28 mouse cellular contexts compared by ENCODE assay signal in genomic region chr11:51949155-51949840, GRCm38 (mm10). TPM values are rescaled to one million over a fixed set of nuclear protein-coding genes. Genes with fewer than 3 reads are reported as not detected.
DNase-seq lines count a peak whose midpoint lies in the region; ATAC-seq and TF ChIP-seq lines count a peak whose summit lies in the region.
"Had no signal": no experiment of that assay in that cellular context is flagged by ENCODE, and none has a peak within 500 bp of the region (broad histone marks: within the 10 kb centered on the region; RNA-seq: fewer than 3 reads in every experiment).

No protein-coding gene starts in this region.

- H3K9ac ChIP-seq in lung, postnatal 0 days (replicated peaks; ENCODE audit: low read depth), result no peak overlapping the region
- H3K9ac ChIP-seq: embryonic facial prominence, embryonic 15.5 days; forebrain, embryonic 15.5 days; heart, embryonic 13.5 days; hindbrain, embryonic 15.5 days; limb, embryonic 15.5 days; liver, embryonic 14.5 days; lung, embryonic 15.5 days; neural tube, embryonic 15.5 days; stomach, embryonic 15.5 days had no signal

- no peak for TF ChIP-seq EP300 in lung, postnatal 0 days (IDR thresholded peaks at IDR 0.05)

- no peak overlapping the region for H3K4me3 ChIP-seq in lung, postnatal 0 days (ENCODE audit: low read depth, low read length)
- H3K4me3 ChIP-seq in myocyte, result no peak overlapping the region
- H3K4me3 ChIP-seq: embryonic facial prominence, embryonic 15.5 days; forebrain, embryonic 15.5 days; heart, embryonic 13.5 days; hindbrain, embryonic 15.5 days; layer of hippocampus, adult 2 months; limb, embryonic 15.5 days; lung, embryonic 15.5 days; midbrain, embryonic 10.5 days; neural tube, embryonic 15.5 days; stomach, embryonic 15.5 days had no signal

- 65% methylated on average over 9 of the region's 9 CpGs for WGBS in lung, postnatal 0 days

- no peaks in the 10 kb centered on the region for H3K4me1 ChIP-seq in lung, postnatal 0 days (ENCODE audit: insufficient read depth, low read depth, low read length)
- H3K4me1 ChIP-seq: embryonic facial prominence, embryonic 15.5 days; lung, embryonic 15.5 days; midbrain, embryonic 10.5 days had no signal

- H3K36me3 ChIP-seq in lung, postnatal 0 days (ENCODE audit: insufficient read depth, low read length), result no peaks in the 10 kb centered on the region
- H3K36me3 ChIP-seq in myocyte (ENCODE audit: control insufficient read depth, insufficient read depth), result no peaks in the 10 kb centered on the region
- H3K36me3 ChIP-seq: embryonic facial prominence, embryonic 15.5 days; forebrain, embryonic 15.5 days; G1E; heart, embryonic 13.5 days; hindbrain, embryonic 15.5 days; limb, embryonic 15.5 days; lung, embryonic 15.5 days; midbrain, embryonic 10.5 days; neural tube, embryonic 15.5 days; stomach, embryonic 15.5 days had no signal

- H3K79me2 ChIP-seq in myocyte (ENCODE audit: control insufficient read depth, insufficient read depth), result no peaks in the 10 kb centered on the region

- ATAC-seq in lung, postnatal 0 days, result peak; percentile 41; the same call in 1 of the 2 replicates
- peak; percentile 53 for ATAC-seq in CD4-positive, CD25-positive, alpha-beta regulatory T cell, adult 4 months
- ATAC-seq: forebrain, embryonic 15.5 days; intestine, embryonic 16.5 days; midbrain, embryonic 16.5 days had no signal

- no peaks in the 10 kb centered on the region for H3K27me3 ChIP-seq in lung, postnatal 0 days (replicated peaks; ENCODE audit: insufficient read depth, low read length)
- H3K27me3 ChIP-seq in myocyte (ENCODE audit: control insufficient read depth, insufficient read depth, insufficient read length), result no peaks in the 10 kb centered on the region
- H3K27me3 ChIP-seq: embryonic facial prominence, embryonic 15.5 days; forebrain, embryonic 15.5 days; limb, embryonic 15.5 days; lung, embryonic 15.5 days; neural tube, embryonic 15.5 days; stomach, embryonic 15.5 days had no signal

- H3K9me3 ChIP-seq in lung, postnatal 0 days (ENCODE audit: low read length), result no peaks in the 10 kb centered on the region
- H3K9me3 ChIP-seq: embryonic facial prominence, embryonic 15.5 days; forebrain, embryonic 15.5 days; G1E; heart, embryonic 13.5 days; hindbrain, embryonic 15.5 days; limb, embryonic 15.5 days; lung, embryonic 15.5 days; midbrain, embryonic 10.5 days; neural tube, embryonic 15.5 days; stomach, embryonic 15.5 days had no signal

- no peak for TF ChIP-seq CTCF in lung, postnatal 0 days (IDR thresholded peaks at IDR 0.05)

- H3K4me2 ChIP-seq in lung, postnatal 0 days (replicated peaks; ENCODE audit: low read depth, low read length), result no peak overlapping the region
- peak overlapping the region; percentile 57 for H3K4me2 ChIP-seq in myocyte (ENCODE audit: low read depth)
- H3K4me2 ChIP-seq: embryonic facial prominence, embryonic 15.5 days; forebrain, embryonic 15.5 days; heart, embryonic 13.5 days; hindbrain, embryonic 15.5 days; limb, embryonic 15.5 days; lung, embryonic 15.5 days; neural tube, embryonic 15.5 days; stomach, embryonic 15.5 days had no signal

- no peak for TF ChIP-seq POLR2A in myocyte (IDR thresholded peaks at IDR 0.05; ENCODE audit: insufficient read length, low read depth)

- H3K27ac ChIP-seq in lung, postnatal 0 days (ENCODE audit: low read length), result no peak overlapping the region
- H3K27ac ChIP-seq: embryonic facial prominence, embryonic 15.5 days; forebrain, embryonic 15.5 days; heart, embryonic 13.5 days; hindbrain, embryonic 15.5 days; layer of hippocampus, adult 2 months; limb, embryonic 15.5 days; liver, embryonic 14.5 days; lung, embryonic 15.5 days; midbrain, embryonic 10.5 days; neural tube, embryonic 15.5 days; stomach, embryonic 15.5 days had no signal

- peak; percentile 19 for DNase-seq in lung, postnatal 0 days (ENCODE audit: low spot score)
- DNase-seq in lung, postnatal 25 days (ENCODE audit: low spot score), result no peak
- peak; percentile 59 for DNase-seq in thymus, postnatal 4 days
- no peak for DNase-seq in B cell, adult 2 months
- no peak for DNase-seq in left cerebral cortex, adult 8-10 months (ENCODE audit: low spot score in 2 of 2)
- no peak for DNase-seq in urinary bladder, postnatal 14 days (ENCODE audit: low spot score)
- DNase-seq: adrenal gland, postnatal 14 days; cerebellum, adult 8-10 months; heart, postnatal 36 days; kidney, postnatal 25 days; layer of hippocampus, postnatal 36 days; left cerebral cortex, postnatal 4 days had no signal

- no peak overlapping the region for H3ac ChIP-seq in myocyte (ENCODE audit: control insufficient read depth, insufficient read length)

TF ChIP-seq in myocyte, 11 proteins besides CTCF, POLR2A, EP300 and RAD21:
- TF ChIP-seq TCF3 (IDR thresholded peaks at IDR 0.05; ENCODE audit: insufficient read length, low read depth), result no peak
- TF ChIP-seq REST (IDR thresholded peaks at IDR 0.05; ENCODE audit: insufficient read depth, insufficient read length), result no peak
- TF ChIP-seq MYOD1 (IDR thresholded peaks at IDR 0.05; ENCODE audit: control insufficient read depth in 1 of 3, insufficient read length in 2 of 3, low read depth in 2 of 3), result peak in 2 of 3 experiments; percentile 76 to 80
TF ChIP-seq in myocyte: peak in this region for 1.

RNA-seq across cellular contexts. Expression of gene Cdkn2aipnl, which starts 18.2 kb away (rescaled TPM):
- 55.9 and 56.9 TPM in 2 replicates for polyA plus RNA-seq in lung, postnatal 0 days (2015; fragmentation: Nextera tagmentation; extraction: Ambion mirVana)
- polyA plus RNA-seq in CD4-positive, CD25-positive, alpha-beta regulatory T cell, adult 4 months (2017; shearing (Covaris generic)), result 100 to 1,000 TPM in 1 of 2 experiments, 10 to 100 TPM in 1; 92.5 to 116 TPM
- polyA plus RNA-seq in myocyte (2012; fragmentation: generic; extraction: Trizol), result 31.8 TPM
- total RNA-seq in left cerebral cortex, adult 8-10 months (2022), result 10 to 100 TPM; 40.8 to 45.8 (median 41.1) TPM

RNA-seq across cellular contexts. Expression of gene Ube2b, which starts 51.3 kb away (rescaled TPM):
- polyA plus RNA-seq in lung, postnatal 0 days (2015; fragmentation: Nextera tagmentation; extraction: Ambion mirVana), result 276 and 280 TPM in 2 replicates
- 100 to 1,000 TPM; 197 to 249 TPM for polyA plus RNA-seq in CD4-positive, CD25-positive, alpha-beta regulatory T cell, adult 4 months (2017; shearing (Covaris generic))
- polyA plus RNA-seq in myocyte (2012; fragmentation: generic; extraction: Trizol), result 67.0 TPM
- total RNA-seq in left cerebral cortex, adult 8-10 months (2022), result 100 to 1,000 TPM; 159 to 178 (median 168) TPM

RNA-seq across cellular contexts. Expression of gene Cdkl3, which starts 54.7 kb away (rescaled TPM):
- 6.1 and 6.4 TPM in 2 replicates for polyA plus RNA-seq in lung, postnatal 0 days (2015; fragmentation: Nextera tagmentation; extraction: Ambion mirVana)
- 1 to 10 TPM; 2.7 to 5.3 TPM for polyA plus RNA-seq in CD4-positive, CD25-positive, alpha-beta regulatory T cell, adult 4 months (2017; shearing (Covaris generic))
- 2.2 TPM for polyA plus RNA-seq in myocyte (2012; fragmentation: generic; extraction: Trizol)
- total RNA-seq in left cerebral cortex, adult 8-10 months (2022), result 10 to 100 TPM; 13.2 to 18.5 (median 16.8) TPM

Comparison
In these comparisons a context has a peak if more than half of its experiments do, and no peak if none do; other contexts are left out.
1. DNase-seq: peak in lung, postnatal 0 days (single experiment) and thymus, postnatal 4 days (single experiment); none in lung, postnatal 25 days (single experiment), B cell, adult 2 months (0 of 2), left cerebral cortex, adult 8-10 months (0 of 2) and urinary bladder, postnatal 14 days (single experiment).